Comparison of ENCODE assay signal across 7 mouse cellular contexts in the genomic region with DNA sequence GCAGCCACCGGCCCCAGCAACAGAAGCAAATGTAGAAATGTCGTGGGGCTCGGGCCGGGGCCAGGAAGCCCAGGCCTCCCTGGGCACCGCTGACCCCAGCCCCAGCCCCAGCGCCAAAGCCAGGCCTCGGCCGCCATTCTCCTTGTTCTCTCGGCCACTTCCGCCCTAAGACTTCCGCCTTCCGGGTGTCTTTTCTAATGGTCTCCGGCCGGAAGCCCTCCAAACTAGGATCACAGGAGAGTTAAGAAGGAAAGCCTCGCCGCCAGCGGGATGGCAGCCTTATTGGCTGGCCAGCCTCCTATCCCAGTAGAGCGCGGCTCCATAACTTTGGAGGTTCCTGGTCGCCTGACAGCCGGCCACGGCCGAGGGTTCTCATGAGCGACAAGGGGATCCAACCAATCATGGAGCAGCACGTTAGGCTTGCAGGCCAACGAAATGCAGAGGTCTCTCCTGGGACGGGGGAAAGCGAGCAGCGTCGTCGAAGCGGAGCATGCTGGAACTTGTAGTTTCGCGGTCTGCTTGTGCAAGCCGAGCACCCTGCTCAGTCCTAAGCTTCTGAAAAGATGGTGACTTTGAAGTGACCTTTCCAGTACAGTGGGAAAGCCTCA. TPM values are rescaled to one million over a fixed set of nuclear protein-coding genes. Genes with fewer than 3 reads are reported as not detected.
DNase-seq lines count a peak whose midpoint lies in the region; ATAC-seq lines count a peak whose summit lies in the region.

A gene (minus strand): TSS at position 331 of the 608 bp plus-strand sequence.

- H3K9ac ChIP-seq in embryonic facial prominence, embryonic 12.5 days = peak within 1 kb of the TSS; percentile 91
- peak within 1 kb of the TSS; percentile 90 for H3K9ac ChIP-seq in limb, embryonic 11.5 days (ENCODE audit: low read length)
- peak within 1 kb of the TSS; percentile 84 for H3K9ac ChIP-seq in midbrain, embryonic 14.5 days (replicated peaks; ENCODE audit: low read length)

- DNase-seq in adrenal gland, postnatal 25 days = peak; percentile 91
- DNase-seq in heart, adult 11 months = peak; percentile 100
- peak; percentile 97 for DNase-seq in kidney, adult 18-20 months
- peak; percentile 96 for DNase-seq in limb, embryonic 11.5 days (ENCODE audit: low spot score)
- DNase-seq in midbrain, embryonic 14.5 days = peak; percentile 99
- peak; percentile 85 to 87 for DNase-seq in spleen, adult 18-20 months

- no peaks in the 10 kb centered on the region for H3K9me3 ChIP-seq in embryonic facial prominence, embryonic 12.5 days
- no peaks in the 10 kb centered on the region for H3K9me3 ChIP-seq in limb, embryonic 11.5 days (ENCODE audit: control insufficient read depth, low read length)
- H3K9me3 ChIP-seq in midbrain, embryonic 14.5 days (ENCODE audit: control insufficient read depth, low read length) = no peaks in the 10 kb centered on the region

- H3K4me3 ChIP-seq in embryonic facial prominence, embryonic 12.5 days = peak within 1 kb of the TSS; percentile 97
- peak within 1 kb of the TSS; percentile 99 for H3K4me3 ChIP-seq in limb, embryonic 11.5 days (ENCODE audit: low read depth, low read length)
- H3K4me3 ChIP-seq in midbrain, embryonic 14.5 days (replicated peaks; ENCODE audit: low read depth, low read length) = peak within 1 kb of the TSS; percentile 93

- peaks cover 21% of the 10 kb centered on the region for H3K36me3 ChIP-seq in embryonic facial prominence, embryonic 12.5 days
- peaks cover 12% of the 10 kb centered on the region for H3K36me3 ChIP-seq in limb, embryonic 11.5 days (ENCODE audit: control insufficient read depth, insufficient read depth, low read length)
- H3K36me3 ChIP-seq in midbrain, embryonic 14.5 days (ENCODE audit: control insufficient read depth, insufficient read depth, low read length) = peaks cover 32% of the 10 kb centered on the region

- peak within 1 kb of the TSS; percentile 91 for H3K27ac ChIP-seq in embryonic facial prominence, embryonic 12.5 days
- peak within 1 kb of the TSS; percentile 82 for H3K27ac ChIP-seq in limb, embryonic 11.5 days (replicated peaks; ENCODE audit: low read depth, low read length)
- H3K27ac ChIP-seq in midbrain, embryonic 14.5 days (replicated peaks; ENCODE audit: low read depth, low read length) = peak within 1 kb of the TSS; percentile 89

- under 1% methylated on average over 35 of the region's 35 CpGs for WGBS in embryonic facial prominence, embryonic 12.5 days
- under 1% methylated on average over 33 of the region's 35 CpGs for WGBS in limb, embryonic 11.5 days
- WGBS in midbrain, embryonic 14.5 days = under 1% methylated on average over 35 of the region's 35 CpGs

- ATAC-seq in embryonic facial prominence, embryonic 12.5 days (ENCODE audit: insufficient number of reproducible peaks, insufficient read depth, low FRiP score, low TSS enrichment) = peak; percentile 99
- ATAC-seq in limb, embryonic 11.5 days (ENCODE audit: insufficient number of reproducible peaks, low FRiP score, low TSS enrichment, low read depth) = peak; percentile 97
- ATAC-seq in midbrain, embryonic 14.5 days (ENCODE audit: low FRiP score, low TSS enrichment) = peak; percentile 98

- H3K4me1 ChIP-seq in embryonic facial prominence, embryonic 12.5 days = peaks cover 13% of the 10 kb centered on the region
- peaks cover 9% of the 10 kb centered on the region for H3K4me1 ChIP-seq in limb, embryonic 11.5 days (ENCODE audit: control insufficient read depth, insufficient read depth, low read length)
- peaks cover 14% of the 10 kb centered on the region for H3K4me1 ChIP-seq in midbrain, embryonic 14.5 days (ENCODE audit: control insufficient read depth, insufficient read depth, low read length)

- H3K27me3 ChIP-seq in embryonic facial prominence, embryonic 12.5 days = no peaks in the 10 kb centered on the region
- H3K27me3 ChIP-seq in limb, embryonic 11.5 days (ENCODE audit: control insufficient read depth, insufficient read depth, low read length) = no peaks in the 10 kb centered on the region
- H3K27me3 ChIP-seq in midbrain, embryonic 14.5 days (ENCODE audit: control insufficient read depth, insufficient read depth, low read length) = no peaks in the 10 kb centered on the region; the same call in 1 of the 2 replicates

- H3K4me2 ChIP-seq in embryonic facial prominence, embryonic 12.5 days (replicated peaks) = peak within 1 kb of the TSS; percentile 86
- peak within 1 kb of the TSS; percentile 81 for H3K4me2 ChIP-seq in limb, embryonic 11.5 days (ENCODE audit: low read depth, severe bottlenecking)
- peak within 1 kb of the TSS; percentile 65 for H3K4me2 ChIP-seq in midbrain, embryonic 14.5 days (ENCODE audit: low read length)

RNA-seq across cellular contexts. Expression of the gene that starts here (rescaled TPM):
- total RNA-seq in adrenal gland, postnatal 25 days (2021) = 107 and 109 TPM in 2 replicates
- polyA plus RNA-seq in embryonic facial prominence, embryonic 12.5 days (2016; fragmentation: Nextera tagmentation; extraction: Ambion mirVana) = 98.3 and 100 TPM in 2 replicates
- polyA plus RNA-seq in limb, embryonic 11.5 days (2014; fragmentation: Nextera tagmentation; extraction: Ambion mirVana) = 85.3 and 88.7 TPM in 2 replicates
- 37.5 and 51.8 TPM in 2 replicates for polyA plus RNA-seq in midbrain, embryonic 14.5 days (2014; fragmentation: Nextera tagmentation; extraction: Ambion mirVana)

Comparison
In these comparisons a context has a peak if more than half of its experiments do, and no peak if none do; other contexts are left out.
1. Peak in every context shown above with its lines: DNase-seq, ATAC-seq, H3K4me3 ChIP-seq and H3K27ac ChIP-seq.